In genomic region chr4:95160465-95160864, GRCm38 (mm10) we compare ENCODE assay signal across 8 mouse cellular contexts.
DNase-seq lines count a peak whose midpoint lies in the region; ATAC-seq and TF ChIP-seq lines count a peak whose summit lies in the region.

No protein-coding gene starts in this region.

- no peak overlapping the region for H3K9ac ChIP-seq in lung, embryonic 15.5 days
- H3K9ac ChIP-seq in forebrain, embryonic 12.5 days = no peak overlapping the region
- no peak overlapping the region for H3K9ac ChIP-seq in limb, embryonic 13.5 days
- no peak overlapping the region for H3K9ac ChIP-seq in stomach, embryonic 14.5 days (replicated peaks; ENCODE audit: low read depth, low read length)

- no peak for DNase-seq in lung, adult 2 months
- DNase-seq in adrenal gland, postnatal 36 days = no peak
- no peak for DNase-seq in natural killer cell, adult 2 months (ENCODE audit: low spot score in 2 of 2)

- no peak for ATAC-seq in lung, embryonic 15.5 days (ENCODE audit: borderline replicate concordance, extremely low read depth, low FRiP score, low TSS enrichment)
- ATAC-seq in forebrain, embryonic 12.5 days (ENCODE audit: low FRiP score) = no peak
- no peak for ATAC-seq in limb, embryonic 13.5 days (ENCODE audit: low FRiP score, low read depth)
- no peak for ATAC-seq in stomach, embryonic 14.5 days (ENCODE audit: insufficient number of reproducible peaks, insufficient read depth, low FRiP score, low read depth)
- ATAC-seq in granulocyte monocyte progenitor cell, adult 5-6 weeks (replicated peaks; ENCODE audit: poor library complexity, severe bottlenecking) = no peak

- H3K4me2 ChIP-seq in lung, embryonic 15.5 days = peak overlapping the region; percentile 64
- H3K4me2 ChIP-seq in forebrain, embryonic 12.5 days = peak overlapping the region; percentile 72
- H3K4me2 ChIP-seq in limb, embryonic 13.5 days (replicated peaks) = peak overlapping the region; percentile 65
- peak overlapping the region; percentile 53; the same call in 1 of the 2 replicates for H3K4me2 ChIP-seq in stomach, embryonic 14.5 days (replicated peaks; ENCODE audit: low read depth, low read length)

- H3K4me3 ChIP-seq in lung, embryonic 15.5 days = peak overlapping the region; percentile 46
- no peak overlapping the region for H3K4me3 ChIP-seq in lung, adult 2 months (replicated peaks; ENCODE audit: extremely low read depth, low read depth, low read length)
- no peak overlapping the region; the same call in 1 of the 2 replicates for H3K4me3 ChIP-seq in forebrain, embryonic 12.5 days (replicated peaks)
- H3K4me3 ChIP-seq in limb, embryonic 13.5 days = peak overlapping the region; percentile 50; the same call in 1 of the 2 replicates
- H3K4me3 ChIP-seq in stomach, embryonic 14.5 days (ENCODE audit: low read depth, low read length) = peak overlapping the region; percentile 41; the same call in 1 of the 2 replicates

- peak overlapping the region; percentile 98 for H3K27ac ChIP-seq in lung, embryonic 15.5 days
- H3K27ac ChIP-seq in forebrain, embryonic 12.5 days = no peak overlapping the region
- H3K27ac ChIP-seq in limb, embryonic 13.5 days = peak overlapping the region; percentile 90; the same call in 1 of the 2 replicates
- H3K27ac ChIP-seq in stomach, embryonic 14.5 days (ENCODE audit: low read length) = peak overlapping the region; percentile 97

- no peaks in the 10 kb centered on the region for H3K9me3 ChIP-seq in lung, embryonic 15.5 days
- no peaks in the 10 kb centered on the region for H3K9me3 ChIP-seq in forebrain, embryonic 12.5 days
- H3K9me3 ChIP-seq in limb, embryonic 13.5 days = no peaks in the 10 kb centered on the region
- no peaks in the 10 kb centered on the region for H3K9me3 ChIP-seq in stomach, embryonic 14.5 days (ENCODE audit: control insufficient read depth, low read depth, low read length)

- H3K4me1 ChIP-seq in lung, embryonic 15.5 days = peaks cover 54% of the 10 kb centered on the region
- peaks cover 22% of the 10 kb centered on the region for H3K4me1 ChIP-seq in lung, adult 2 months (ENCODE audit: control insufficient read depth, insufficient read depth, low read length)
- peaks cover 5% of the 10 kb centered on the region; the same call in 1 of the 2 replicates for H3K4me1 ChIP-seq in forebrain, embryonic 12.5 days
- H3K4me1 ChIP-seq in limb, embryonic 13.5 days = 0 out of 2 replicates have a peak, but pooled peaks cover 14% of the 10 kb centered on the region
- H3K4me1 ChIP-seq in stomach, embryonic 14.5 days (ENCODE audit: control insufficient read depth, insufficient read depth, low read length) = peaks cover 7% of the 10 kb centered on the region; the same call in 1 of the 2 replicates

- TF ChIP-seq CTCF in lung, adult 2 months (IDR thresholded peaks at IDR 0.05; ENCODE audit: insufficient read depth, low read length) = no peak

- no peaks in the 10 kb centered on the region for H3K27me3 ChIP-seq in lung, embryonic 15.5 days
- H3K27me3 ChIP-seq in forebrain, embryonic 12.5 days = peaks cover 8% of the 10 kb centered on the region; the same call in 1 of the 2 replicates
- no peaks in the 10 kb centered on the region for H3K27me3 ChIP-seq in limb, embryonic 13.5 days
- H3K27me3 ChIP-seq in stomach, embryonic 14.5 days (ENCODE audit: control insufficient read depth, insufficient read depth, low read length) = no peaks in the 10 kb centered on the region

- no peaks in the 10 kb centered on the region for H3K36me3 ChIP-seq in lung, embryonic 15.5 days
- no peaks in the 10 kb centered on the region for H3K36me3 ChIP-seq in forebrain, embryonic 12.5 days (replicated peaks)
- no peaks in the 10 kb centered on the region for H3K36me3 ChIP-seq in limb, embryonic 13.5 days
- no peaks in the 10 kb centered on the region for H3K36me3 ChIP-seq in stomach, embryonic 14.5 days (ENCODE audit: control insufficient read depth, insufficient read depth, low read length)

- TF ChIP-seq POLR2A in lung, adult 2 months (IDR thresholded peaks at IDR 0.05; ENCODE audit: borderline replicate concordance, extremely low read depth, low read depth, low read length) = no peak

- 57% methylated on average over 3 of the region's 3 CpGs for WGBS in lung, embryonic 15.5 days
- WGBS in lung, adult 2 months = 44% methylated on average over 3 of the region's 3 CpGs
- 86% methylated on average over 3 of the region's 3 CpGs for WGBS in forebrain, embryonic 12.5 days
- WGBS in limb, embryonic 13.5 days = 81% methylated on average over 3 of the region's 3 CpGs
- 71% methylated on average over 3 of the region's 3 CpGs for WGBS in stomach, embryonic 14.5 days

Comparison
In these comparisons a context has a peak if more than half of its experiments do, and no peak if none do; other contexts are left out.
1. H3K4me3 ChIP-seq: peak in lung, embryonic 15.5 days (single experiment), limb, embryonic 13.5 days (single experiment) and stomach, embryonic 14.5 days (single experiment); none in lung, adult 2 months (single experiment) and forebrain, embryonic 12.5 days (single experiment).
2. Peak in every context shown above with its lines, with median percentiles within 50 percentile points of each other: H3K4me2 ChIP-seq.